Mouse (Mus musculus) layer of hippocampus, postnatal 14 days (tissue): Measurements from ENCODE around the gene Psg17. TPM values are rescaled to one million over a fixed set of nuclear protein-coding genes. Genes with fewer than 3 reads are reported as not detected.
"Not testable (repeated sequence)": the region's sequence is repeated elsewhere in the genome, so short reads cannot be mapped to it uniquely, and the experiment has no call there.

ENCODE experiments used
- DNase-seq, 2 experiments: peaks; one replicate each; pipeline ENCODE4 v3.0.0; 2021 to 2022; ENCODE audit warnings: low spot score in 2 of 2, mixed read lengths in 1 of 2
- long read RNA-seq, 2 experiments: library from polyadenylated mRNA; stranded (forward); transcript quantifications; one replicate each; pipeline ENCODE4 v2.0.0; 2021
- total RNA-seq, 2 experiments: library from RNA; stranded (reverse); gene quantifications; 2 replicates each; pipeline ENCODE4 v1.2.3; 2021

Psg17 gene
- total RNA-seq, result not detected
- long read RNA-seq, experiment 1, result 0 reads
- long read RNA-seq, experiment 2, result 0 reads

DNA sequence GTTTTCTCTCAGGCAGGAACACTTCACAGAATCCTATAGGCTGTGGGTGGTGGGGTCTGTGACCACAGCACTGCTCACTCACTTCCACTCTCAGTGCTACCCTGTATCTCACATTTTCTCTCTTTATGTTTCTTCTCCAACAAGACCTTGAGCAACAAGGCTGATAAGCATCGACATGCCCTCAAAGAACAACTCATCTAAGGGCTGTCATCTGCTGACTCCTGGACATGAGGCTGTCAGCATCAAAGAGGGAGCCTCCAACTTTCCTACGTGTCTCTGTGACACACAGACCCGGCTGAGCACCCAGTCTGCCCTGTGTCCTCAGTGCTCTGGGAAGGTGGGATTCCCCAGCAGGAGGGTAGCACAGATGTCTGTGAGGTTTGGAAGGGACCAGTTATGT is at the start of gene Psg17:
TSS of gene Psg17 (minus strand) at position 101 of the 400 bp plus-strand sequence.
- DNase-seq, result no peak

GRCm38 (mm10) chr7:18871031-18871430 is 49.6 kb upstream of the Psg17 start, which contains the start of gene Pglyrp1:
Gene Pglyrp1, plus strand, starts transcription at chr7:18871331.
- not testable (repeated sequence) for DNase-seq

- no peak for DNase-seq
These were observed 47.1 kb upstream of the Psg17 start for GRCm38 (mm10) chr7:18868491-18868890.

GRCm38 (mm10) chr7:18862801-18863200 is 41.4 kb upstream of the Psg17 start:
- DNase-seq, result no peak

DNA sequence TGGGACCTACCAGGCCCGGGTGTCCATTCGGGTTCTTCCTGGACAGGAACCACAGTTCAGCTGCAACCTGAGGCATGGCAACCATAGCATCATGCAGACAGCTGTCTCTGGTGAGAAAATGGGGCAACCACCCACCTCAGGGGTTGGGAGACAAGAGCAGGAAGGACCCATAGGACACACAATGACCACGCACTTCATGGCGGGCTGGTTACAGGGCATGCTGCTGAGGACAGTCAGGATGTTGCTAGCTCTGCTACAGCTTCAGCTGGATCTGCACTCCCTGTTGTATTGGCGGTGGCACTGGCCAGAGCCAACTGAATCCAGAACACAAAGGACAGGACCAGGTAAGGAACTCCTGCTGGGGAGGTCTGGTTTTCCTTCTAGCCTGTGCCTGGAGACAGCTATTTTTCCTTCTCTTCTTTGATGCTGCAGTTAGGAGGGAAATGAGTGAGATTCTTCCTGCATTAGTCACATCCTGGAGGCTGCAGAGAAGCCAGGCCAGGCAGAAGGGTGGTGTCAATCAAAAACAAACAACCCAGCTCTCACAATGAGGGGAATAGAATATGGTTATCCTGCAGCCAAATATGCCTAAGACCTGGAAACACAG is 37.0 kb upstream of the Psg17 start:
- no peak for DNase-seq

- DNase-seq, result no peak
These were observed 27.0 kb upstream of the Psg17 start for GRCm38 (mm10) chr7:18848395-18848794.

- no peak for DNase-seq
These were observed 23.4 kb upstream of the Psg17 start for GRCm38 (mm10) chr7:18844811-18845210.

GRCm38 (mm10) chr7:18841174-18841567 is 19.8 kb upstream of the Psg17 start:
- no peak for DNase-seq

GRCm38 (mm10) chr7:18840386-18841173 is 19.2 kb upstream of the Psg17 start:
- DNase-seq, result peak in 1 of 2 experiments; percentile 14

- DNase-seq, result no peak
These were observed 18.5 kb upstream of the Psg17 start, which contains the start of gene Mill2 for GRCm38 (mm10) chr7:18839865-18840264. Gene Mill2, plus strand, starts transcription at chr7:18839966.

- DNase-seq, result no peak
These were observed 10.9 kb upstream of the Psg17 start for GRCm38 (mm10) chr7:18832298-18832697.

DNA sequence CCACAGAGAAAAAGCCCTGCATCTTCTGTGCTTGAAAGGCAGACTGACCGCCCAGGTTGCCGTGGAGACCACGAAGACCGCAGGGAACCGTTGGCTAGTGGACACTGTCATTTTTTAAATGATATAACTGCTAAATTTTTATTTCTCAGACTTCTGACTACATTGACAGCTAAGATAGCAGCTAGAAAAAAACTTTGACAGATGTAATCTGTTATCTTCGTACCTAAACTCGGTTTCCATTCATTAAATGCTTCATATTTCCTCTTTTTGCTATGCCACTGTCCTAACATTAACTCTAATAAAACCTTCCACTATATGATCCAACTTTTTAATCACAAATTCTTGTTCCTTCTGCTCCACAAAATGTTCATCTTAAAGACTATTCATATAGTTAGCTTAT is 8.1 kb upstream of the Psg17 start:
- no peak for DNase-seq

- DNase-seq, result no peak
These were observed 7.2 kb upstream of the Psg17 start for GRCm38 (mm10) chr7:18828592-18828991.

DNA sequence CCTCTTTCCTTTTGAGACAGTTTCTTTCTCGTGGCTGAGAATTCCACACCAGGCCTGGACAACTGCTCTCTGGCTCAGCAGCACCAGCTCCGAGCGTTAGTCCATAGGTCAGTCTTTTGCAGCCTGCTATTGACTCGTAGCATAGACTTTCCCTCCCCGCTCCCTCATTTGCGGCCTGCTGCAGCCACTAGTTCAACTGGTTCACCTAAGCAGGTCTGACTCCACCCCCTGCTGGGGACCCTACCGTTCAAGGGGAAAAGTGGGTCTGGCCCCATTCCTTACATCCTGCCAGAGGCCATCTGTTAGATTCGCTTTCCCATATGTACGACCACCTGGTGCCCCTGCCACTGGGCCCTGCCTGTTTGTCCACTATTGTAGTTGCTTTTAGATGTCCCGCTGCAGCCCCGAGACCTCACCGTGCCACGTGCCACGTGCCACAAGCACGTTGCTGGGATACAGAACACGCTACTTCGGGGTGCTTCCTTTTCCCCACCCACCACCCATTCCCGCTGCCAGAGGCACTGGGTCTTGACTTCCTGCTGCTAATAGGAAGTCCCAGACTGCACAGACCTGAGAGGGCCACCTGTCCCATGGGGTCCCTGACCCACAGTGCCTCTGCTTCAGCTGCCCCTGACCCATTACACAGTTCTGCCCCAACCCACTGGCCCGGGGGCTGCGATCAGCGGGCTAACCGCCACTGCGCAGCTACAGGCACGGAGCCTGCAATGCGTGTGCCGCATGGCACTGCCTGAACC is 6.6 kb upstream of the Psg17 start:
- DNase-seq, result no peak

DNA sequence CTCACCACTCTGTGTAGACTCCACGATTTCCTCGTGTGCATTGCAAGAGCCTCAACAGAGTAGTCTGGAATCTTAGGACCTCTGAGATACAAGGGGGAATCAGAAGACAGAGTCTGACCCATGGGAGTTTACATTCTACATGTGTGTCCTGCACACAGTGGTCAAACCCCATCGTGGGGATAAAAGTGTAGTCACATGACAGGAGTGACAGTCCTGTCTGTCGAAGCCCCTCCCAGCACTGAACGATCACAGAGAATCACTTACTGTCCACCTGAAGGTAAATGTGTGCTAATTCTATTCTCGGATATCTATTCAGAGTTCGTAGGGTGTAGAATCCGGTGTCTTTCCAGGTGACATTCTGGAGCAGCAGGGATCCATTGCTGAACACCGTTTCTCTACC is 3.1 kb downstream of the Psg17 start:
- DNase-seq, result no peak

GRCm38 (mm10) chr7:18803526-18803925 is 17.9 kb downstream of the Psg17 start:
- no peak for DNase-seq

- no peak for DNase-seq
These were observed 22.3 kb downstream of the Psg17 start for GRCm38 (mm10) chr7:18799129-18799528.

DNA sequence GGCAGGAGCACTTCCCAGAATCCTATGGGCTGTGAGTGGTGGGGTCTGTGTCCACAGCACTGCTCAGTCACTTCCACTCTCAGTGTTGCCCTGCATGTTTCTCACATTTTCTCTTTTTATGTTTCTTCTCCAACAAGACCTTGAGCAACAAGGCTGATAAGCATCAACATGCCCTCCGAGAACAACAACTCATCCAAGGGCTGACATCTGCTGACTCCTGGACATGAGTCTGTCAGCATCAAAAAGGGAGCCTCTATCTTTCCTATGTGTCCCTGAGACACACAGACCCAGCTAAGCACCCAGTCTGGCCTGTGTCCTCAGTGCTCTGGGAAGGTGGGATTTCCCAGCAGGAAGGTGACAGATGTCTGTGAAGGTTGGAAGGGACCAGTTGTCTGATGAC is 23.0 kb downstream of the Psg17 start, which contains the start of gene Psg19:
TSS of gene Psg19 (minus strand) at position 101 of the 400 bp plus-strand sequence.
- DNase-seq, result no peak

- not testable (repeated sequence) for DNase-seq
These were observed 30.7 kb downstream of the Psg17 start for GRCm38 (mm10) chr7:18790671-18791070.

- peak in 1 of 2 experiments; percentile 2 for DNase-seq
These were observed 40.1 kb downstream of the Psg17 start for GRCm38 (mm10) chr7:18781301-18781700.

DNA sequence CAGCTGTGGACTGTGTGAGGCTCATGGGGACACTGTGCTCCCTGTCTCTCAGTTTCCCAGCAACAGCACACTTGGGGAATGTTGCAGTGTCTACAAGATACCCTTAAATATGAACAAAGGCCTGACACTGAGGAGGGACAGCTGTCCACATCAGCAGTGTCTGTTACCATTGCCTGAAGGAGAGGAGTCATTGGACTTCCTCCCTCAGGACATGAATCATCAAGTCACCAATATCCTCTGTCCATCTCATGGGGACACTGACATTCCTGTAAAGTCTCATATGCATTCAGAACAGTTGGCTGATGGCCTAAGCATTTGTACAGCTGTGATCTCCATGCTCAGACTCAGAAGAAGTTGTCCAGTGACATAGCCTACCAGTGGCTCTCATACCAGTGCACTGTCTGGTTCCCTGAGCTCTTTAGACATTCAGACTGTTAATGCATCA is 42.0 kb downstream of the Psg17 start:
- DNase-seq, result no peak
